In genomic region chr4:136924529-136924928, GRCm38 (mm10) we compare ENCODE assay signal across 9 mouse cellular contexts. TPM values are rescaled to one million over a fixed set of nuclear protein-coding genes. Genes with fewer than 3 reads are reported as not detected.
DNase-seq lines count a peak whose midpoint lies in the region; ATAC-seq and TF ChIP-seq lines count a peak whose summit lies in the region.
"Had no signal": no experiment of that assay in that cellular context is flagged by ENCODE, and none has a peak within 500 bp of the region (broad histone marks: within the 10 kb centered on the region; RNA-seq: fewer than 3 reads in every experiment).

No protein-coding gene starts in this region.

- no peak for TF ChIP-seq POLR2A in limb, embryonic 14.5 days (IDR thresholded peaks at IDR 0.05; ENCODE audit: borderline replicate concordance, extremely low read depth, insufficient read depth, insufficient read length)

- ATAC-seq in kidney, embryonic 14.5 days (ENCODE audit: low FRiP score, low TSS enrichment), result no peak
- ATAC-seq in limb, embryonic 14.5 days (ENCODE audit: low FRiP score, low read depth), result no peak

- H3K4me3 ChIP-seq in kidney, embryonic 14.5 days (ENCODE audit: low read length), result no peak overlapping the region
- no peak overlapping the region for H3K4me3 ChIP-seq in limb, embryonic 14.5 days (replicated peaks; ENCODE audit: low read length)
- H3K4me3 ChIP-seq: limb, embryonic 12.5 days had no signal

- no peak overlapping the region for H3K27ac ChIP-seq in kidney, embryonic 14.5 days (ENCODE audit: low read depth, low read length)
- no peak overlapping the region for H3K27ac ChIP-seq in limb, embryonic 14.5 days (replicated peaks; ENCODE audit: low read depth, low read length)
- H3K27ac ChIP-seq: limb, embryonic 12.5 days had no signal

- peak; percentile 38 for DNase-seq in kidney, adult 11 months
- peak; percentile 82 for DNase-seq in NIH3T3 (ENCODE audit: low read depth)
- DNase-seq in forelimb bud, embryonic 11.5 days (ENCODE audit: low read depth, low spot score), result peak; percentile 84
- peak; percentile 82 for DNase-seq in limb, embryonic 14.5 days (ENCODE audit: low spot score)
- DNase-seq in splenic B cell, adult 2 months (ENCODE audit: low read depth, low spot score), result peak; percentile 31
- no peak for DNase-seq in cerebellum, postnatal 25 days
- DNase-seq in layer of hippocampus, postnatal 14 days (ENCODE audit: low spot score in 2 of 2), result no peak

- no peak overlapping the region for H3K4me2 ChIP-seq in kidney, embryonic 14.5 days (replicated peaks; ENCODE audit: low read depth, low read length)
- H3K4me2 ChIP-seq in limb, embryonic 14.5 days (replicated peaks; ENCODE audit: low read depth, low read length, severe bottlenecking), result no peak overlapping the region
- H3K4me2 ChIP-seq: limb, embryonic 12.5 days had no signal

- H3K9ac ChIP-seq in kidney, embryonic 14.5 days (ENCODE audit: low read depth, low read length), result no peak overlapping the region
- H3K9ac ChIP-seq in limb, embryonic 14.5 days (ENCODE audit: low read depth, low read length, severe bottlenecking), result no peak overlapping the region
- H3K9ac ChIP-seq: limb, embryonic 12.5 days had no signal

- H3K36me3 ChIP-seq in kidney, embryonic 14.5 days (ENCODE audit: control insufficient read depth, insufficient read depth, low read length), result no peaks in the 10 kb centered on the region
- H3K36me3 ChIP-seq in limb, embryonic 14.5 days (ENCODE audit: control insufficient read depth, insufficient read depth, low read length), result no peaks in the 10 kb centered on the region
- no peaks in the 10 kb centered on the region for H3K36me3 ChIP-seq in splenic B cell, adult 2 months (ENCODE audit: control insufficient read depth, insufficient read depth, low read length, poor library complexity, severe bottlenecking)
- H3K36me3 ChIP-seq: limb, embryonic 12.5 days had no signal

- H3K4me1 ChIP-seq in kidney, embryonic 14.5 days (ENCODE audit: control insufficient read depth, insufficient read depth, low read length), result no peaks in the 10 kb centered on the region
- H3K4me1 ChIP-seq in limb, embryonic 14.5 days (ENCODE audit: control insufficient read depth, insufficient read depth, low read length), result no peaks in the 10 kb centered on the region
- H3K4me1 ChIP-seq: limb, embryonic 12.5 days had no signal

- H3K27me3 ChIP-seq in kidney, embryonic 14.5 days (ENCODE audit: control insufficient read depth, insufficient read depth, low read length), result peaks cover 14% of the 10 kb centered on the region; the same call in 1 of the 2 replicates
- H3K27me3 ChIP-seq in limb, embryonic 14.5 days (ENCODE audit: control insufficient read depth, insufficient read depth, low read length), result no peaks in the 10 kb centered on the region; the same call in 1 of the 2 replicates
- H3K27me3 ChIP-seq in splenic B cell, adult 2 months (ENCODE audit: control insufficient read depth, insufficient read depth, low read length, poor library complexity, severe bottlenecking), result no peaks in the 10 kb centered on the region

- no peaks in the 10 kb centered on the region for H3K9me3 ChIP-seq in kidney, embryonic 14.5 days (ENCODE audit: control insufficient read depth, low read length)
- H3K9me3 ChIP-seq in limb, embryonic 14.5 days (ENCODE audit: control insufficient read depth, low read length), result no peaks in the 10 kb centered on the region
- H3K9me3 ChIP-seq: limb, embryonic 12.5 days had no signal

- 6% methylated on average over 6 of the region's 6 CpGs for WGBS in kidney, embryonic 14.5 days
- 5% methylated on average over 6 of the region's 6 CpGs for WGBS in limb, embryonic 14.5 days

RNA-seq across cellular contexts. Expression of gene C1qa, which starts 25.9 kb away (rescaled TPM):
- 16.8 and 17.4 TPM in 2 replicates for polyA plus RNA-seq in kidney, embryonic 14.5 days (2014; fragmentation: Nextera tagmentation; extraction: Ambion mirVana)
- polyA plus RNA-seq in limb, embryonic 14.5 days (2012; rRNA removed), result 27.9 and 34.9 TPM in 2 replicates
- 40.1 and 46.2 TPM in 2 replicates for polyA plus RNA-seq in limb, embryonic 14.5 days (2014; fragmentation: Nextera tagmentation; extraction: Ambion mirVana)
- total RNA-seq in layer of hippocampus, postnatal 14 days (2021), result 10 to 100 TPM; 42.0 TPM

RNA-seq across cellular contexts. Expression of gene C1qc, which starts 31.7 kb away (rescaled TPM):
- polyA plus RNA-seq in kidney, embryonic 14.5 days (2014; fragmentation: Nextera tagmentation; extraction: Ambion mirVana), result 16.9 and 21.3 TPM in 2 replicates
- polyA plus RNA-seq in limb, embryonic 14.5 days (2012; rRNA removed), result 36.7 and 44.6 TPM in 2 replicates
- polyA plus RNA-seq in limb, embryonic 14.5 days (2014; fragmentation: Nextera tagmentation; extraction: Ambion mirVana), result 40.5 and 43.2 TPM in 2 replicates
- total RNA-seq in layer of hippocampus, postnatal 14 days (2021), result 10 to 100 TPM; 42.6 to 43.2 TPM

RNA-seq across cellular contexts. Expression of gene Epha8, which starts 32.1 kb away (rescaled TPM):
- 0.19 and 0.27 TPM in 2 replicates for polyA plus RNA-seq in kidney, embryonic 14.5 days (2014; fragmentation: Nextera tagmentation; extraction: Ambion mirVana)
- 6.0 and 7.1 TPM in 2 replicates for polyA plus RNA-seq in limb, embryonic 14.5 days (2012; rRNA removed)
- polyA plus RNA-seq in limb, embryonic 14.5 days (2014; fragmentation: Nextera tagmentation; extraction: Ambion mirVana), result 1.8 and 2.3 TPM in 2 replicates
- 1 to 10 TPM; 5.7 to 7.5 TPM for total RNA-seq in layer of hippocampus, postnatal 14 days (2021)

RNA-seq across cellular contexts. Expression of gene C1qb, which starts 38.5 kb away (rescaled TPM):
- 37.1 and 38.8 TPM in 2 replicates for polyA plus RNA-seq in kidney, embryonic 14.5 days (2014; fragmentation: Nextera tagmentation; extraction: Ambion mirVana)
- polyA plus RNA-seq in limb, embryonic 14.5 days (2012; rRNA removed), result 56.2 and 66.4 TPM in 2 replicates
- 81.2 and 81.8 TPM in 2 replicates for polyA plus RNA-seq in limb, embryonic 14.5 days (2014; fragmentation: Nextera tagmentation; extraction: Ambion mirVana)
- total RNA-seq in layer of hippocampus, postnatal 14 days (2021), result 10 to 100 TPM; 40.7 to 47.6 TPM

Comparison
In these comparisons a context has a peak if more than half of its experiments do, and no peak if none do; other contexts are left out.
1. DNase-seq: peak in kidney, adult 11 months (single experiment), NIH3T3 (single experiment), forelimb bud, embryonic 11.5 days (single experiment), limb, embryonic 14.5 days (single experiment) and splenic B cell, adult 2 months (single experiment); none in cerebellum, postnatal 25 days (0 of 2) and layer of hippocampus, postnatal 14 days (0 of 2).